Mouse (Mus musculus): ENCODE data around the gene Ufsp1. TPM values are rescaled to one million over a fixed set of nuclear protein-coding genes. Genes with fewer than 3 reads are reported as not detected.

Ufsp1 gene
- total and polyA plus RNA-seq, 3 experiments: 6.9 to 16.1 TPM; not detected in 1

GRCm38 (mm10) chr5:137285045-137285444, 9.4 kb upstream of the Ufsp1 start:
- no peaks in the 10 kb centered on the region; a peak in 1 of 4 replicates for H3K27me3 ChIP-seq (ENCODE audit: control insufficient read depth in 1 of 2, insufficient read depth in 2 of 2, low read length in 2 of 2)
- H3K9ac ChIP-seq (ENCODE audit: control insufficient read depth, low read depth, low read length, poor library complexity, severe bottlenecking): no peak overlapping the region
- peaks cover 0 to 5% of the 10 kb centered on the region in 2 experiments; a peak in 2 of 4 replicates for H3K36me3 ChIP-seq (ENCODE audit: control insufficient read depth in 1 of 2, insufficient read depth in 2 of 2, low read length in 2 of 2)
- no peak overlapping the region for H3K27ac ChIP-seq (ENCODE audit: control insufficient read depth, low read depth, low read length)
- no peak for TF ChIP-seq POLR2AphosphoS5 (IDR thresholded peaks at IDR 0.05; ENCODE audit: borderline replicate concordance, low read depth, low read length)
- TF ChIP-seq ZC3H11A (IDR thresholded peaks at IDR 0.05; ENCODE audit: low read depth, low read length): peak; percentile 64; the same call in 1 of the 2 replicates
- peak; percentile 95 for TF ChIP-seq SMC3 (IDR thresholded peaks at IDR 0.05; ENCODE audit: low read depth, low read length)
- peak; percentile 61 for TF ChIP-seq RAD21 (IDR thresholded peaks at IDR 0.05; ENCODE audit: low read depth, low read length)
- peak; percentile 83 to 98 (median 90) for TF ChIP-seq CTCF (IDR thresholded peaks at IDR 0.05 in 2 of 3, conservative IDR thresholded peaks at IDR 0.05 in 1 of 3; ENCODE audit: control insufficient read depth in 1 of 3, insufficient read depth in 1 of 3, low read depth in 2 of 3, low read length in 3 of 3, poor library complexity in 1 of 3, severe bottlenecking in 1 of 3)
- no peak overlapping the region for H3K4me3 ChIP-seq (ENCODE audit: control insufficient read depth in 1 of 2, insufficient read depth in 1 of 2, low read depth in 2 of 2, low read length in 2 of 2)
- no peaks in the 10 kb centered on the region for H3K9me3 ChIP-seq (replicated peaks; ENCODE audit: insufficient read depth, low read length)
- peaks cover 0 to 6% of the 10 kb centered on the region in 2 experiments; a peak in 3 of 4 replicates for H3K4me1 ChIP-seq (ENCODE audit: control insufficient read depth in 1 of 2, insufficient read depth in 2 of 2, low read length in 2 of 2)
- peak; percentile 82 for DNase-seq (ENCODE audit: low read depth, low spot score)
- peaks cover 7% of the 10 kb centered on the region; the same call in 1 of the 2 replicates for H3K79me2 ChIP-seq (ENCODE audit: control insufficient read depth, insufficient read depth, low read length, poor library complexity)

GRCm38 (mm10) chr5:137285986-137286385, 8.4 kb upstream of the Ufsp1 start:
- peaks cover 2 to 16% of the 10 kb centered on the region in 2 experiments; a peak in 3 of 4 replicates for H3K4me1 ChIP-seq (ENCODE audit: control insufficient read depth in 1 of 2, insufficient read depth in 2 of 2, low read length in 2 of 2)
- H3K27me3 ChIP-seq (ENCODE audit: control insufficient read depth in 1 of 2, insufficient read depth in 2 of 2, low read length in 2 of 2): no peaks in the 10 kb centered on the region
- H3K9me3 ChIP-seq (replicated peaks; ENCODE audit: insufficient read depth, low read length): no peaks in the 10 kb centered on the region
- DNase-seq (ENCODE audit: low read depth, low spot score): peak; percentile 51
- H3K36me3 ChIP-seq (ENCODE audit: control insufficient read depth in 1 of 2, insufficient read depth in 2 of 2, low read length in 2 of 2): peaks cover 0 to 10% of the 10 kb centered on the region in 2 experiments; a peak in 2 of 4 replicates
- H3K79me2 ChIP-seq (ENCODE audit: control insufficient read depth, insufficient read depth, low read length, poor library complexity): peaks cover 7% of the 10 kb centered on the region; the same call in 1 of the 2 replicates
- H3K27ac ChIP-seq (ENCODE audit: control insufficient read depth, low read depth, low read length): peak overlapping the region; percentile 57
- H3K4me3 ChIP-seq (ENCODE audit: control insufficient read depth in 1 of 2, insufficient read depth in 1 of 2, low read depth in 2 of 2, low read length in 2 of 2): no peak overlapping the region
- H3K9ac ChIP-seq (ENCODE audit: control insufficient read depth, low read depth, low read length, poor library complexity, severe bottlenecking): peak overlapping the region; percentile 42
- TF ChIP-seq GATA1 (IDR thresholded peaks at IDR 0.05; ENCODE audit: low read depth, low read length): no peak

- Histone ChIP-seq H3K4me3 (ENCODE audit: control insufficient read depth in 1 of 2, insufficient read depth in 1 of 2, low read depth in 2 of 2, low read length in 2 of 2) (0 out of 4 replicates have a peak overlapping the region, but pooled peaks of 1 of the 2 experiments have one; percentile 6), H3K79me2 (ENCODE audit: control insufficient read depth, insufficient read depth, low read length, poor library complexity) (peaks cover 7% of the 10 kb centered on the region; the same call in 1 of the 2 replicates), H3K9ac (ENCODE audit: control insufficient read depth, low read depth, low read length, poor library complexity, severe bottlenecking) (peak overlapping the region; percentile 42), H3K4me1 (ENCODE audit: control insufficient read depth in 1 of 2, insufficient read depth in 2 of 2, low read length in 2 of 2) (peaks cover 2 to 21% of the 10 kb centered on the region in 2 experiments; a peak in 3 of 4 replicates), H3K9me3 (replicated peaks; ENCODE audit: insufficient read depth, low read length) (no peaks in the 10 kb centered on the region), H3K27me3 (ENCODE audit: control insufficient read depth in 1 of 2, insufficient read depth in 2 of 2, low read length in 2 of 2) (no peaks in the 10 kb centered on the region), H3K36me3 (ENCODE audit: control insufficient read depth in 1 of 2, insufficient read depth in 2 of 2, low read length in 2 of 2) (peaks cover 0 to 10% of the 10 kb centered on the region in 2 experiments; a peak in 2 of 4 replicates), H3K27ac (ENCODE audit: control insufficient read depth, low read depth, low read length) (peak overlapping the region; percentile 75)
- DNase-seq (ENCODE audit: low read depth, low spot score): peak; percentile 95
- TF ChIP-seq MAX (IDR thresholded peaks at IDR 0.05; ENCODE audit: low read length): 0 out of 2 replicates have a peak, but pooled peaks have one; percentile 12
- no peak for TF ChIP-seq NRF1 (IDR thresholded peaks at IDR 0.05; ENCODE audit: insufficient read depth, low read depth, low read length, poor library complexity, severe bottlenecking)
- TF ChIP-seq ZC3H11A (IDR thresholded peaks at IDR 0.05; ENCODE audit: low read depth, low read length): peak; percentile 98
- TF ChIP-seq MYB (IDR thresholded peaks at IDR 0.05; ENCODE audit: low read depth, low read length): no peak
- TF ChIP-seq UBTF (IDR thresholded peaks at IDR 0.05; ENCODE audit: borderline replicate concordance, insufficient read depth, low read depth, low read length): no peak
- TF ChIP-seq CTCF (IDR thresholded peaks at IDR 0.05 in 2 of 3, conservative IDR thresholded peaks at IDR 0.05 in 1 of 3; ENCODE audit: control insufficient read depth in 1 of 3, insufficient read depth in 1 of 3, low read depth in 2 of 3, low read length in 3 of 3, poor library complexity in 1 of 3, severe bottlenecking in 1 of 3): peak; percentile 68 to 97 (median 96)
- TF ChIP-seq HCFC1 (IDR thresholded peaks at IDR 0.05; ENCODE audit: low read depth, low read length): peak; percentile 58; the same call in 1 of the 2 replicates
- no peak for TF ChIP-seq CHD2 (IDR thresholded peaks at IDR 0.05; ENCODE audit: low read length)
- TF ChIP-seq USF2 (IDR thresholded peaks at IDR 0.05; ENCODE audit: borderline replicate concordance in 1 of 2, insufficient read depth in 1 of 2, low read depth in 1 of 2, low read length in 2 of 2): no peak
- peak; percentile 84 for TF ChIP-seq MXI1 (IDR thresholded peaks at IDR 0.05; ENCODE audit: low read depth, low read length)
- no peak for TF ChIP-seq MAFK (IDR thresholded peaks at IDR 0.05; ENCODE audit: borderline replicate concordance, low read depth, low read length)
- TF ChIP-seq SMC3 (IDR thresholded peaks at IDR 0.05; ENCODE audit: low read depth, low read length): peak; percentile 99
- no peak for TF ChIP-seq BHLHE40 (IDR thresholded peaks at IDR 0.05; ENCODE audit: borderline replicate concordance, low read depth, low read length)
- no peak for TF ChIP-seq CHD1 (IDR thresholded peaks at IDR 0.05; ENCODE audit: low read depth, low read length)
- TF ChIP-seq USF1 (IDR thresholded peaks at IDR 0.05; ENCODE audit: low read depth, low read length): no peak
- TF ChIP-seq MAZ (IDR thresholded peaks at IDR 0.05; ENCODE audit: low read depth, low read length): peak; percentile 82
- TF ChIP-seq MEF2A (IDR thresholded peaks at IDR 0.05; ENCODE audit: extremely low read depth, insufficient replicate concordance, low read depth, low read length, poor library complexity, severe bottlenecking): no peak
- TF ChIP-seq SIN3A (IDR thresholded peaks at IDR 0.05; ENCODE audit: low read length): peak; percentile 90
- no peak for TF ChIP-seq POLR2AphosphoS2 (IDR thresholded peaks at IDR 0.05; ENCODE audit: low read length)
- peak; percentile 65 for TF ChIP-seq ELF1 (IDR thresholded peaks at IDR 0.05; ENCODE audit: low read depth, low read length)
- TF ChIP-seq RAD21 (IDR thresholded peaks at IDR 0.05; ENCODE audit: low read depth, low read length): peak; percentile 96
Observed at GRCm38 (mm10) chr5:137286655-137287031, 7.8 kb upstream of the Ufsp1 start.

Measured in MEL (cell line).